Mouse (Mus musculus) kidney, adult 11 months (tissue): ENCODE data around the gene Egln2.

ENCODE experiments used
- DNase-seq: peaks from one replicate; pipeline ENCODE4 v3.0.0; 2022

The Egln2 gene

GRCm38 (mm10) chr7:27166614-27167474 lies at the start of gene Egln2:
Gene Egln2, minus strand, starts transcription at chr7:27166802.
- peak; percentile 97 for DNase-seq

- DNase-seq: no peak
Measured at GRCm38 (mm10) chr7:27212626-27213025, 46.0 kb upstream of the Egln2 start.

- no peak for DNase-seq
Measured at GRCm38 (mm10) chr7:27203730-27204449, 37.3 kb upstream of the Egln2 start.

- no peak for DNase-seq
Measured at GRCm38 (mm10) chr7:27198779-27199178, 32.2 kb upstream of the Egln2 start.

GRCm38 (mm10) chr7:27198355-27198754 lies 31.8 kb upstream of the Egln2 start:
- DNase-seq: no peak

GRCm38 (mm10) chr7:27197634-27198033 lies 31.0 kb upstream of the Egln2 start:
- DNase-seq: no peak

GRCm38 (mm10) chr7:27197136-27197535 lies 30.5 kb upstream of the Egln2 start:
- no peak for DNase-seq

- DNase-seq: peak; percentile 100
Measured at GRCm38 (mm10) chr7:27195681-27196611, 29.3 kb upstream of the Egln2 start, which contains the start of the genes BC024978 and Snrpa. Gene BC024978, plus strand, starts transcription at chr7:27195781. Gene Snrpa, minus strand, starts transcription at chr7:27196271.

GRCm38 (mm10) chr7:27193731-27194130 lies 27.1 kb upstream of the Egln2 start:
- DNase-seq: no peak

GRCm38 (mm10) chr7:27192434-27192833 lies 25.8 kb upstream of the Egln2 start:
- DNase-seq: no peak

- DNase-seq: no peak
Measured at GRCm38 (mm10) chr7:27189271-27189931, 22.8 kb upstream of the Egln2 start.

- peak; percentile 50 for DNase-seq
Measured at GRCm38 (mm10) chr7:27185986-27186385, 19.4 kb upstream of the Egln2 start.

GRCm38 (mm10) chr7:27184964-27185363 lies 18.4 kb upstream of the Egln2 start:
- DNase-seq: no peak

- DNase-seq: no peak
Measured at GRCm38 (mm10) chr7:27182498-27182897, 15.9 kb upstream of the Egln2 start.

GRCm38 (mm10) chr7:27180837-27181695 lies 14.5 kb upstream of the Egln2 start, which contains the start of the genes Gm21983 and Mia:
Gene Gm21983, minus strand, starts transcription at chr7:27181086.
Gene Mia, minus strand, starts transcription at chr7:27181157.
- no peak for DNase-seq

GRCm38 (mm10) chr7:27180036-27180435 lies 13.4 kb upstream of the Egln2 start:
- DNase-seq: peak; percentile 87

- no peak for DNase-seq
Measured at GRCm38 (mm10) chr7:27179217-27179918, 12.8 kb upstream of the Egln2 start.

- peak; percentile 100 for DNase-seq
Measured at GRCm38 (mm10) chr7:27178324-27179216, 12.0 kb upstream of the Egln2 start, which contains the start of gene Rab4b. Gene Rab4b, minus strand, starts transcription at chr7:27178896.

- DNase-seq: no peak
Measured at GRCm38 (mm10) chr7:27177942-27178323, 11.3 kb upstream of the Egln2 start.
